Mouse (Mus musculus) ovary, postnatal 10 days (tissue): ENCODE measurements around the gene Spryd4.
"Not testable (repeated sequence)": the region's sequence is repeated elsewhere in the genome, so short reads cannot be mapped to it uniquely, and the experiment has no call there.

Experiments used
- DNase-seq: peaks from one replicate; pipeline ENCODE4 v3.0.0; 2022; ENCODE audit warnings: low spot score

Gene Spryd4

DNA sequence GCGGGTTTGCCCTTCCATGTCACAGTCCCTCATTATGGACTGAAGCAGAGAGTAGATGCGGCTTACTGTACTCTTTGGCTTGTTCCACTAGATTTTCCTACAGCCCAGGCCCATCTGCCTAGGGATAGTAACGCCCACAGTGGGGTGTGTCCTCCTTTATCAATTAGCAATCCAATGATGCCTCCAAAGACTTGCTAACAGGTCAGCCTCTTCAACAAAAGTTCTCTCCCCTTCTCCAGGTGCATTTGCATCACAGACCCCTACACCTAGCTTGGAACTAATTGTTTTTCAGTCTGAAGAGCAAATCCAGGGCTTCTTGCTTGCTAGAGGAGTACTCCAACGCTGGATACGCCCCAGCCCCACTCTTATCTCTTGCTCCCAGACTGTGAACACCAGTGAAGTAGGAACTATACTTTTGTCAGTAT, 24.4 kb downstream of the Spryd4 start:
- DNase-seq: no peak

DNA sequence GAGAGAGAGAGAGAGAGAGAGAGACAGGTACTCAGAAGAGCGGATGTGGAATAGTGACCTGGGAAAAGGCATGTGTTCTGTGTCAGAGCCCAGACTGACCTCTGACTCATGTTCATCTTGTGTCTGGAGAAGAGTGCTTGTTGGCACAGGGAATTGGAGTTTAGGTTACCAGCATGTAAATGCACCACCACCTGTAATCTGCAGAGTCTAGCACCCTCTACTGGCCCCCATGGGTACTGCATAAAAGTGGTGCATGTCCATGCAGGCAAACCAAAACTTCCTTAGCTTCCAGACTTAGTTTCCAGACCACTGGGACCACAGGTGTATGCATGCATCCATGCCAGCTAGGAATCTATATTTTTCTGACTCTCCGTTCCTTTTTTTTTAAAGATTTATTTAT, 25.6 kb downstream of the Spryd4 start:
- DNase-seq: peak; percentile 63

DNA sequence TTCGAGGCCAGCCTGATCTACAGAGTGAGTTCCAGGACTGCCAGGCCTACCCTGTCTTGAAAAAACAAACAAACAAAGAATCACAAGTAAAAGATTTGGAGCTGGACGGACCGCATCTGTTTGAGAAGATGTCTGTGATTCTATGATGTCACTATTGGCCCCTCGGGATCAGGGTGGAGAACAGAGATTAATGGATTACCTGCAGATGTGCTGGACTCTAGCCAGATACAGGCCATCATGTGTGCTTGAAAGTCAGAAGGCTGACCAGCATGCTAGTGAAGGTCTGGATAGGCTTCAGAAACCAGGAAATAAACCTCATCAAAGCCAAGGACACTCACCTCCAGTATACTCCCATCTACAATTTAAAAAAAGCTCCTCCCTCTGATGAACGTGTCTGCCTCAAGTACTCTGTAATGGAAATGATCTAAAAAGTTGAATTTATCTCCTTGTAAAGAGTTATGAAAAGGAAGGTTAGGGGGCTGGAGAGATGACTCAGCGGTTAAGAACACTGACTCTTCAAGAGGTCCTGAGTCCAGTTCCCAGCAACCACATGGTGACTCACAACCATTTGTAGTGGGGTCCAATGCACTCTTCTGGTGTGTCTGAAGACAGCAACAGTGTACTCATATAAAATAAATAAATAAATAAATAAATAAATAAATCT, 26.2 kb downstream of the Spryd4 start:
- DNase-seq: no peak

DNA sequence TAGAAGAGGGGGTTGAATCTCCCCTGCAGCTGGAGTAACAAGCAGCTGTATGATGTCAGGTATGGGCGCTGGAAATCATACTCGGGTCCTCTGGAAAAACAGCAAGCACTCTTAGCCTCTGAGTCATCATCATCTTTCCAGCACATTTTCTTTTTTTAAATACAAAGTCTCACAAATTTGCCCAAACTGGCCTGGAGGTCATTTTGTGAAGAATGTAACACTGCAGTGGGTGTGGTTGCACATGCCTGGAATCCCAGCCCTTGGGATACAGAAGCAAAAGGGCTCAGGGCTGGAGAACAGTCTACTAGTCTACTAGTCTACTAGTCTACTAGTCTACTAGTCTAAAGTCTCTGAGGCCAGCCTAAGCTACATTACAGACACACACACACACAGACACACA, 27.3 kb downstream of the Spryd4 start:
- DNase-seq: no peak

DNA sequence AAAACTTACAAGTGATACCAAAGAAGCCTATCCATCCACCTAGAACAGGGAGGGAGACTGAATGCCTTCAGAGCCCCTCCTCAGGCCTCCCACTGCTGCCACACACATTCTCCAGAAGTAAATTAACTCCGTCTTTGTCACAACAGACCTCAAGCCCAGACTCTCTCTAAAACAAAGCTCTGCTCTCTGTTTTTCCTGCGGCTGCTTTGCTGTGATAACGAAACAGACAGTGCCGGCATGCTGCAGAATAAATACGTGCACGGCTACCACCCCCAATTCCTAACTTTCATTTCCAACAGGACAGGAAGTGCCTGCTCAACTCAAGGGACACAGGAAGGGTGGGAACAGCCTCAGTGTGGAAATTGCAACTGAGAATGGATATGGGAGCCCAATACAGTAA, 31.6 kb downstream of the Spryd4 start, which contains the start of gene Rbms2:
Gene Rbms2, minus strand, starts transcription at position 309 of the 400 bp plus-strand sequence.
- no peak for DNase-seq

DNA sequence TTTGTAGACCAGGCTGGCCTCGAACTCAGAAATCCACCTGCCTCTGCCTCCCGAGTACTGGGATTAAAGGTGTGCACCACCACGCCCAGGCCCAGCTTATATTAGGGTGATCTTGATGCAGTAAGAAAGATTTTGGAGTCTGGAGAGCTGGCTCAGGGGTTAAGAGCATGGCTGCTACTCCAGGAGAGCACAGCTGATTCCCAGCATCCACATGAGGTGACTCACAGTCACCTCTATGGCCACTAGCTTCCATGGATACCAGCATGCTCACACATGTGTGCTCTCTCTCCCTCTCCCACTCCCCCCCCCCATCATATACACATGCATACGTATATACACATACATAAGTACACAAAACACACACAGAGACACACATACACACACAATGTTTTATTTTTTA, 34.3 kb downstream of the Spryd4 start:
- DNase-seq: no peak

DNA sequence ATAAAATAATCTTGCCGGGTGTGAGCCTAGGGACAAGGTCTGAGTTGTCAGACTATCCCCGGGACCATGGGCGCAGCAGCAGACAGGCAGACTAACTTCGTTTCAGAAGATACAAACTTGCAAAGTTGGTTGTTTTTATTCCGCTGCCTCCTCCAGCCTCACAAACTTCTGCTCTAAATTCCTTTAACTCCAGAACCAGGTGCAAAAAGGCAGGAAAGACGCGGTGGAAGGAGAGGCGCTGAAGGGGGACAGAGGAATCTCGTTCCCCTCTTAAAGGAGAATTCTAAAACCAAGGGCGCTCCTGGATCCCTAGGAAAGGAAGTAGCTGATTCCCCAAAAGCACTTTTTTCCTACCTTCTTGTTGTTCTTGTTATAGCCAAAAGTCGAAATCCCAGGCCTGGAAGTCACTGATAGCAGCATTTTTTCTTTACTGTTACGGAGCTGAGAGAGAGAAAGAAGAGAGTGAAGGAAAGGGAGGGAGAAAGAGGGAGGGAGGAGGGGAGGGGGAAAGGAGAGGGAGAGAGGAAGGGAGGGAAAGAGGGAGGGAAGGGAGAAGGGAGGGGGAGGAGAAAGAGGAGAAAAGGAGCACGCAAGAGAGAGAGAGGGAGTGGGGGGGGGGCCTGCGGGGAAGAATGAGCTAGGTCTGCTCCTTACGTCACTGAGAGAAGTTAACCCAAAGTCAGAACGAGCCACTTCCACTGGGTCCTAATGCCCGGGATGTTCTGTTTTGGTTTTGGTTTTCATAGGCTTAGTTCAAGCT, 35.4 kb downstream of the Spryd4 start:
- DNase-seq: no peak

DNA sequence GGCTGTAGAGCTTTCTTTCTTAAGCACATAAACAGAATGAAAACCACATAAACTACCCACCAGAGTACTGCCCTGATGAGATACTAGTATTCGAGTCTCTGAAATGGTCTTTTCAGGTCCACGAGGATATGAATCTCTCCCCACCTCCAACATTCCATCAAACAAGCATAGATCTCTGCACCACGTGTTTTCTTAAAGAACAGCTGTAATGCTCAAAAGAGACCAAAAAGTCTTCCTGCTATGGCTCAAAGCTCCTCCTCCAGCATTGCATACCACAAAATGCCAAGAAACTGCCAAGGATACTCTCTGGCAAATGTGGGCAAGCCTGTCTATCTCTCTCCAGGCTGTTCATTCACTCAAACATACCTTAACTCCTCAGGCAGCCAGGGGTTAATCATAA, 36.3 kb downstream of the Spryd4 start:
- no peak for DNase-seq

DNA sequence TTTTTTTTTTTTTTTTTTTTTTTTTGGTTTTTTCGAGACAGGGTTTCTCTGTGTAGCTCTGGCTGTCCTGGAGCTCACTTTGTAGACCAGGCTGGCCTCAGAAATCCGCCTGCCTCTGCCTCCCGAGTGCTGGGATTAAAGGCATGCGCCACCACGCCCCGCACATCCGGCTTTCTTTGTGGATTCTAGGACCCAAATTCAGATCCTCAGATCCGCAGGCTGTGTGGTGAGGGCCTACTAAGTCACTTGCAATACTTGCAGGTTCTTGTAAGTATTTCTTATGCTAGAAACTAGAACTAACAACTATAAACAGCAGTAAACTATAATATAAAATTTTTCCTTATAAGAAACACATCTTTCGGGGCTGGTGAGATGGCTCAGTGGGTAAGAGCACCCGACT, 40.3 kb downstream of the Spryd4 start:
- DNase-seq: not testable (repeated sequence)

DNA sequence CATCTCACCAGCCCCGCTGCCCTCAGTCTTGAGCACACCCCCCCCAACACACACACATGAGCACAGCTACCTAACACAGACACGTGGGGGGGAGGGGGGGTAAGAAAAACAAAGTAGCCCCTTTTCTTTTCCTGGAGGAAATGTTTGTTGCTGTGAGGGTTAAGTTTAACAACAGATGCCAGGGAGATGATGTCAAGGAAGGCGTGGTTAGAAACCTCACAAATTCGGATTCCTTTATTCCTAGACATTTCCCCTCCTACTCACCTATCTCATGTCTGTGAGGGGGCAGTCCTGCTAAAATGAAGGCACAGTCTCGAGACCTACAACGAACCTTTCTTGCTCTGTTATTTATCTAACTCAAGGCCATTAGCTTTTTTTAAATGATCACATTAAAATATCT, 44.5 kb downstream of the Spryd4 start:
- DNase-seq: no peak

DNA sequence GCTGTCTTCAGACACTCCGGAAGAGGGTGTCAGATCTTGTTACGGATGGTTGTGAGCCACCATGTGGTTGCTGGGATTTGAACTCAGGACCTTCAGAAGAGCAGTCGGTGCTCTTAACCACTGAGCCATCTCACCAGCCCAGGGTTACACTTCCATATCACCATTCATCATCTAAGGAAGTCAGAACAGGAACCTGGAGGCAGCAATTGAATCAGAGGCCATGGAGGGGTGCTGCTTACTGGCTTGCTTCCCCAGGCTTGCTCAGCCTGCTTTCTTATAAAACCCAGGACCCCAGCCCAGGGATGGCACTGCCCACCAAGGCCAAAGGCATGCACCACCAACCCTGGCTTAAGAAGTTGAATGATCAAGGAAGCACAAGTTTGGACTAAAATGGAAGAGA, 45.9 kb downstream of the Spryd4 start:
- DNase-seq: not testable (repeated sequence)
